Mouse (Mus musculus) stomach, adult 2 months (tissue): ENCODE measurements around the gene Ltb4r1. TPM values are rescaled to one million over a fixed set of nuclear protein-coding genes. Genes with fewer than 3 reads are reported as not detected.

Experiments used
- polyA plus RNA-seq: library from polyadenylated mRNA; depleted of rRNA; stranded (reverse); fragments of >200 nt; gene quantifications from 2 replicates; pipeline ENCODE4 v1.2.3, GENCODE M21; 2012; rRNA removed

Ltb4r1 gene
- polyA plus RNA-seq = 5.6 and 10.4 TPM in 2 replicates

DNA sequence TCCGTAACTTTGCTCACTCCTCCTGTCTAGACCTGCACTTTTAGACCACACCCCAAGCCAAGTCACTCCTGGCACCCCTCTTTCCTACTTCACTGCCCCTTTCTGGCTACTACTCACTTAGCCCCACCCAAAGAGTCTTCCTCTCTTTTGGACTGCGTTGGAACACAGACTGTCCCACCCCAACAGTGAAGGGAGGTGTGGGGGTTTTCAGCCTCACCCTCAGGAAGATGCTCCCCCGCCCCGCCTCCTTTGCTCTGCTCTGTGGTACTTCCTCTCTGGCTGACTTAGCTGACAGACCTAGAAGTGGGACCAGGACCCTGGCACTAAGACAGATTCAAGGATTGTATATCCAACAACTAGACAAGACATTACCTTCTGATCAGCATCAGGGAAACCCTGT, at the start of gene Ltb4r1:
Ltb4r1 (plus strand) TSS at position 267 of the 400 bp plus-strand sequence.

DNA sequence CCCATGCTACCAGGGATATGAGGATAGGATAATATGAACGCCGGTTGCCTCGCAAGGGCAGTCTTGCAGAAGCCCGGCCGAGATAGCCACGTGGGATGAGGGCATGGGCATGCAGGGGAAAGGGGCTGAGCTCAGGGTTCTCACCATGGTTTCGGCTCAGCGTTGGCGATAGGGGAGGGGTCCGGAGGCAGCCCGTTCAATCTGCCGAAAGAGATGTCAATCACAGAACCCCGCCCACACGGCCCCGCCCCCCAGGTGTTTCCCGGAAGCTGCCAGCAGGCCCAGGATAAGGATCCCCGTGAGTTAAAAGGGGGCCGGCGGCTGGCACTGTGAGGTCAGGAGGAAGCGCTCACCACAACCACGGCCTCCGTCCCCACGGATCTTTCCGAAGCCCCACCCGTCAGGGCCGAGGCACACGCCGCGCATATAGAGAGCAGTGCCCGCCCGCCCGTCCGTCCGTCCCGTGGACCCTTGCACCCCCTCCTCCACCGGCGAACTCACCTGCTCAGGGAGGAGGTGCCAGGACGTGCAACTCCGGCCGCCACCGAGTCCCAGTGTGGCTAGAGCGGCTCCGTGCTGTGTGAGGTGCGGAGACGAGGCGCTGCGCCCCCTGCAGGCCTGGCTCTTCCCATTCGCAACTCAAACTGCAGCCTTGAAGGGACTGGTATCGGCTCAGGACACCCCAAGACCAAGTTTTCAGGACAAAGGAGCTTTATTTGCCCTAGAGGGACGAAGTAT, 43.9 kb upstream of the Ltb4r1 start, which contains the start of gene Rabggta:
Rabggta (minus strand) TSS at position 564 of the 738 bp plus-strand sequence.

DNA sequence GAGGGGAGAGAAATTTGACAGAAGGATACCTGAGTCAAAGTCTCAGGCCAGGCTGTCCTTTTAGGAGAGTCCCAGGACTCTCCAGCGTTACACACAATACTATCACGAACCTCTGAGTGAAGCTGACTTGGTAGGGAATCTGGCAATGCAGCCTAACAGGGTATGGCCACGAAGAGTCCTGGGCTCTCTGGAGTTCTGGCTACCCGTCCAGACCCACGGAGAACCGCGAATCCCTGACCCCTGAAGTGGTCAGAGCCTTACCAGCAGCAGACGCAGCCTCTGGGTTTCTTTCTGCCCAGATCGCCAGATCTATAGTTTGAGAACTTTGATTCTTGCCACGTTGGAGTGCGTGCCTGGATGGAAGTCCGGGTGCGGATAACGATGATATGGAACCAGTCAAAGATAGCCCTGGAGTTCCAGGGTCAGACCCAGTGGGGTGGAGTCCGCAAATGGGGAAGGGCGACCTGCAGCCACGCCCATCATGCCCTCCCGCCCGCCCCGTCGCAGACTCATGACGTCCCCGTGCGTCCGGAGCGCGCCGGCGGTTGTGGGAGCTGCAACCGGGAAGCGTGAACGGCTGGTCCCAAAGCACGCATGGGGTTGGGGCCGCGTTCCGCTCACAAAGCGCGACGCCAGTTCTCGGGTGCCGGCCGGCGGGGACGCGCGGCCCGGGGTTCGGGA, 20.4 kb upstream of the Ltb4r1 start, which contains the start of the genes Dhrs1 and Nop9:
Dhrs1 (minus strand) TSS at position 511 of the 681 bp plus-strand sequence.
Nop9 (plus strand) TSS at position 514 of the 681 bp plus-strand sequence.

DNA sequence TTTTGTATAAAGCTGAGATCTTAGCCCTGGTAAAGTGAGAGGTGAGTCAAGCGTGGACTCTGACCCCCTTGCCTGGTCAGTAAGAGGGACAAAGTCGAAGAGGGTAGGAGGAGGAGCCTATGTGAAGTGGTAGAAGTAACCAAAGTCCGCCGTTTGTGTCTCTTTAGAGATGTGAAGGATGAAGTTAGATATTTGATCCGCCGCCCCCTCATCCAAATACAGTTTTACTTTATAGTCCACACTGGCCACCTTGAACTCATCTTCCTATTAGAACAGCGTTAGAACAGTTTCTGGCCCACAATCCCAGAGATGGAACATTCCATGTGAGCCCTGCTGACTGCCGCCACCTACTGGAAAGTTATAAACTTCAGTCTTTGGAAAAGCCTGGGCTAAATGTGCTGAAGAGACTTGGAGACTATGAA, 7.4 kb upstream of the Ltb4r1 start, which contains the start of gene Cideb:
Cideb (minus strand) TSS at position 96 of the 422 bp plus-strand sequence.

DNA sequence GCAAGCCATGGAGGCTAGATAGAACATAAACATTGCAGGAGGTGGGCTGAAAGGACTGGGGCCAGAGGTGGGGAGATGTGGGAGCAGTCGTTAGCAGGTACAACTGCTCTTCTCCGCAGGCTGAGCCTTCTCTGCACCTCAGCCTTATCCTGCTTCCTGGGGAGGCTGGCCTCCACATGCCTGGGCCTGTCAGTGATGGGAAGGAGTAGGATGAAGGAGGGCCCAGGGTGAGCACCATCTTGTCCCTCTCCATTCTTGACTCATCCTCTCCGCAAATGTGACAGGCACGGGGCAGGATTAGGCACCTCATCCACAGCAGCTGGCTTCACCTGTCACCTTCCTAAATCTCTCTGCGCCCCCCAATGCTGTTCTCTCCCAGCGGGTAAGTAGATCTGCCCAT, 4.6 kb upstream of the Ltb4r1 start, which contains the start of gene Ltb4r2:
Ltb4r2 (plus strand) TSS at position 266 of the 400 bp plus-strand sequence.

DNA sequence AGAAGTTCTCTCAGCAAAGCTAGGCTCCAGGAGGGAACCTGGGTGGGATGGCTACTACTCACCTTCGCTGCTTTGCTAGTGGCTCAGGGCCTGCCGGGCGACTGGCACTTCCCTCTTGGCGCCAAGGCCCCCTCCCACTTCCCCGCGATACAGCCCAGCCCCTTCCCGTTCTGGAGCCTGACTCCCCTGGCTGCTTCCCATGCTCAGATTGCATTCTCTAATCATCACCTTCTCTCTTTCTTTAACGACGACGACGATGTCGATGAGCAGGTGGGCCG, 18.1 kb downstream of the Ltb4r1 start, which contains the start of gene Adcy4:
Adcy4 (minus strand) TSS at position 138 of the 278 bp plus-strand sequence.

DNA sequence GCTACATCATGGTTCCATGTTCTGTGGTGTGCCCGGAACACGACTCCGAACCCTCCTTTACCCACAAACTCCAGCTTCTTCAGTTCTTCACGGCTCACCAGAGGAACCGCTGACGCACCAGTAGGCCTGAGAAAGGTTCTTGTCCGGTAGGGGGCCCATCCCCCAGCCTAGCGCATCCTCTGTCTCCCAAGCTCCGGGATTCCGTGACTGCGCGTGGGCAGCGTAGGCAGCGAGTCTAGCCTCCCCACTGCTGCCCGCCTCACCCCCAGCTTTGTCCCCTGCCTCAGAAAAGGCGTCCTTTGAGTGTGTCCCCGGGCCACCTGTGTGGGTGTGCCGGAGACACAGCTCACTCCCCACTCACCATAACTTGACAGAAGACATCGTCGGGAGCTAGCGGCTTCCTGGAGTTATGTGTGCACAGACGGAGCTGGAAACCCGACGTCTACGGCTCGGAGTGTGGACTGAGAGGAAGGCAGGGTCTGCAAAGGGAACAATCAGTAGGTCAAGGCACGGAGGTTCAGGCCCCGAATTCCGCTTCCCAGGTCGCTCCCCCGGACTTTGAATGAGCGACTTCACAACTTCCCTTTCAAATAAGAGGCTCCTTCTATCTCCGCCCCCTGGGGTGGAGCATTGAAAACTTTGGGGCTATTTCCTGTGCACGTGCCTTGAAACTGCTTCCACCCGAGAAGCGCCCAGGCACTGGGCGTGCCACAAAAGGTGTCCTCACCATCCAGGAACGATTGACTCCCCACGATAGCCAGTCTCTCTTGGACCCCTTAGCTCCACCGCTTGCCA, 22.7 kb downstream of the Ltb4r1 start, which contains the start of gene Ripk3:
Ripk3 (minus strand) TSS at position 610 of the 795 bp plus-strand sequence.

Other genes starting within 250 kb of the Ltb4r1 start
- gene Nrl, start 241.0 kb upstream of the Ltb4r1 start, polyA plus RNA-seq = not detected in 2 replicates
- gene Pck2, start 225.7 kb upstream of the Ltb4r1 start, polyA plus RNA-seq = 9.6 and 12.0 TPM in 2 replicates
- 34.1 and 39.6 TPM in 2 replicates for gene Dcaf11, start 206.0 kb upstream of the Ltb4r1 start, polyA plus RNA-seq
- 0.36 and 0.43 TPM in 2 replicates for gene A730061H03Rik, start 205.6 kb upstream of the Ltb4r1 start, polyA plus RNA-seq
- gene Fitm1, start 190.3 kb upstream of the Ltb4r1 start, polyA plus RNA-seq = 5.4 and 7.6 TPM in 2 replicates
- gene Psme1, start 187.8 kb upstream of the Ltb4r1 start, polyA plus RNA-seq = 18.6 and 20.4 TPM in 2 replicates
- gene Emc9, start 180.7 kb upstream of the Ltb4r1 start, polyA plus RNA-seq = 8.2 and 12.0 TPM in 2 replicates
- 20.5 and 26.3 TPM in 2 replicates for gene Psme2, start 174.8 kb upstream of the Ltb4r1 start, polyA plus RNA-seq
- 14.6 and 15.8 TPM in 2 replicates for gene Rnf31, start 174.3 kb upstream of the Ltb4r1 start, polyA plus RNA-seq
- gene Irf9, start 162.4 kb upstream of the Ltb4r1 start, polyA plus RNA-seq = 20.0 and 20.2 TPM in 2 replicates
- gene Rec8, start 147.9 kb upstream of the Ltb4r1 start, polyA plus RNA-seq = 4.1 and 5.4 TPM in 2 replicates
- gene Ipo4, start 130.0 kb upstream of the Ltb4r1 start, polyA plus RNA-seq = 31.9 and 34.9 TPM in 2 replicates
- gene Gm49378, start 128.1 kb upstream of the Ltb4r1 start, polyA plus RNA-seq = 8.5 and 8.6 TPM in 2 replicates
- 55.0 and 58.0 TPM in 2 replicates for gene Tm9sf1, start 122.2 kb upstream of the Ltb4r1 start, polyA plus RNA-seq
- gene Tssk4, start 115.8 kb upstream of the Ltb4r1 start, polyA plus RNA-seq = 0.38 and 0.49 TPM in 2 replicates
- gene Mdp1, start 105.5 kb upstream of the Ltb4r1 start, polyA plus RNA-seq = 6.8 and 7.4 TPM in 2 replicates
- gene Gmpr2, start 94.0 kb upstream of the Ltb4r1 start, polyA plus RNA-seq = 3.7 and 4.7 TPM in 2 replicates
- gene Nedd8, start 93.8 kb upstream of the Ltb4r1 start, polyA plus RNA-seq = 167 and 187 TPM in 2 replicates
- gene Tinf2, start 84.1 kb upstream of the Ltb4r1 start, polyA plus RNA-seq = 3.1 and 4.4 TPM in 2 replicates
- gene Tgm1, start 52.0 kb upstream of the Ltb4r1 start, polyA plus RNA-seq = 29.4 and 45.8 TPM in 2 replicates
- 24.3 and 27.3 TPM in 2 replicates for gene Rabggta, start 43.7 kb upstream of the Ltb4r1 start, polyA plus RNA-seq
- 50.3 and 51.5 TPM in 2 replicates for gene Dhrs1, start 20.3 kb upstream of the Ltb4r1 start, polyA plus RNA-seq
- 5.8 and 6.9 TPM in 2 replicates for gene Nop9, start 20.3 kb upstream of the Ltb4r1 start, polyA plus RNA-seq
- gene Cideb, start 7.5 kb upstream of the Ltb4r1 start, polyA plus RNA-seq = 16.4 and 17.4 TPM in 2 replicates
- gene Ltb4r2, start 4.5 kb upstream of the Ltb4r1 start, polyA plus RNA-seq = 5.8 and 10.2 TPM in 2 replicates
- gene Adcy4, start 18.1 kb downstream of the Ltb4r1 start, polyA plus RNA-seq = 8.0 and 9.3 TPM in 2 replicates
- 16.6 and 17.9 TPM in 2 replicates for gene Ripk3, start 22.9 kb downstream of the Ltb4r1 start, polyA plus RNA-seq
- gene Nfatc4, start 57.2 kb downstream of the Ltb4r1 start, polyA plus RNA-seq = 13.1 and 15.8 TPM in 2 replicates
- 1.7 and 2.3 TPM in 2 replicates for gene Nynrin, start 88.0 kb downstream of the Ltb4r1 start, polyA plus RNA-seq
- 0.11 and 0.34 TPM in 2 replicates for gene Cbln3, start 118.4 kb downstream of the Ltb4r1 start, polyA plus RNA-seq
- 13.9 and 14.7 TPM in 2 replicates for gene Khnyn, start 119.0 kb downstream of the Ltb4r1 start, polyA plus RNA-seq
- gene Sdr39u1, start 134.3 kb downstream of the Ltb4r1 start, polyA plus RNA-seq = 17.2 and 19.5 TPM in 2 replicates
- gene Cma1, start 178.7 kb downstream of the Ltb4r1 start, polyA plus RNA-seq = 1.3 and 3.1 TPM in 2 replicates
- not detected in 2 replicates for gene Cma2, start 185.0 kb downstream of the Ltb4r1 start, polyA plus RNA-seq